Mouse (Mus musculus) heart, embryonic 16.5 days (tissue): Measurements from ENCODE around the gene Khsrp. TPM values are rescaled to one million over a fixed set of nuclear protein-coding genes. Genes with fewer than 3 reads are reported as not detected.
"Not testable (repeated sequence)": the region's sequence is repeated elsewhere in the genome, so short reads cannot be mapped to it uniquely, and the experiment has no call there.

Source experiments
- ATAC-seq: fragments of 200-750 bp; cut with Nextera tagmentation; replicated peaks from 2 replicates; pipeline ENCODE4 v1.8.0; 2017; ENCODE audit warnings: moderate number of reproducible peaks; ENCODE audit not compliant: insufficient read depth, low FRiP score; ENCODE audit errors: extremely low read depth
- H3K27ac ChIP-seq: fragments of 300-500 bp; sonication (generic); 2 replicates; pipeline ENCODE4 v1.5.1; 2014; ENCODE audit warnings: mild to moderate bottlenecking, low read length, control low read depth, moderate library complexity
- H3K27me3 ChIP-seq: fragments of 300-500 bp; sonication (generic); 2 replicates; pipeline ENCODE4 v1.6.1; 2014; ENCODE audit warnings: low read length, mixed read lengths; ENCODE audit not compliant: control insufficient read depth, insufficient read depth
- H3K36me3 ChIP-seq: fragments of 300-500 bp; sonication (generic); 2 replicates; pipeline ENCODE4 v1.6.1; 2014; ENCODE audit not compliant: control insufficient read depth, insufficient read depth
- H3K4me1 ChIP-seq: fragments of 300-500 bp; sonication (generic); 2 replicates; pipeline ENCODE4 v1.6.1; 2014; ENCODE audit warnings: low read length, mixed read lengths; ENCODE audit not compliant: control insufficient read depth, insufficient read depth
- H3K4me2 ChIP-seq: fragments of 300-500 bp; sonication (generic); 2 replicates; pipeline ENCODE4 v1.6.1; 2014; ENCODE audit warnings: low read depth, mild to moderate bottlenecking, control low read depth, low read length
- H3K4me3 ChIP-seq: fragments of 300-500 bp; sonication (generic); 2 replicates; pipeline ENCODE4 v1.5.1; 2014; ENCODE audit warnings: mild to moderate bottlenecking, control low read depth, low read length
- H3K9ac ChIP-seq: fragments of 300-500 bp; sonication (generic); 2 replicates; pipeline ENCODE4 v1.6.1; 2014; ENCODE audit warnings: low read length, control low read depth
- H3K9me3 ChIP-seq: fragments of 300-500 bp; sonication (generic); replicated peaks from 2 replicates; pipeline ENCODE4 v1.6.1; 2016; ENCODE audit warnings: low read length; ENCODE audit not compliant: control insufficient read depth
- WGBS: fragments of 180-500 bp; shearing (Covaris S2); extraction: QIAGEN DNeasy Blood & Tissue Kit; methylation state at CpG from one replicate; pipeline ENCODE4 v1.1.7; 2014; 5-methylcytosine and 5-hydroxymethylcytosine counted together
- polyA plus RNA-seq: library from polyadenylated mRNA; unstranded; fragments of >200 nt; fragmentation: Nextera tagmentation; extraction: Ambion mirVana; gene quantifications from 2 replicates; pipeline ENCODE4 v1.2.1, GENCODE M21; 2015

Gene Khsrp
- polyA plus RNA-seq, 1 experiment from 2014 or later, result 16.5 TPM

GRCm38 (mm10) chr17:57062011-57062521 lies 30.7 kb upstream of the Khsrp start:
- Histone ChIP-seq H3K9ac (0 out of 2 replicates have a peak overlapping the region, but pooled peaks have one; percentile 6), H3K27ac (no peak overlapping the region), H3K36me3 (no peaks in the 10 kb centered on the region), H3K4me3 (peak overlapping the region; percentile 44), H3K27me3 (peaks cover 31% of the 10 kb centered on the region), H3K9me3 (no peaks in the 10 kb centered on the region), H3K4me1 (peaks cover 17% of the 10 kb centered on the region), H3K4me2 (peak overlapping the region; percentile 57)
- 2% methylated on average over 39 of the region's 39 CpGs for WGBS
- ATAC-seq, result no peak

- peaks cover 17% of the 10 kb centered on the region for H3K4me1 ChIP-seq
- peak overlapping the region; percentile 63; the same call in 1 of the 2 replicates for H3K9ac ChIP-seq
- H3K4me2 ChIP-seq, result peak overlapping the region; percentile 79
- no peak overlapping the region for H3K27ac ChIP-seq
- H3K9me3 ChIP-seq, result no peaks in the 10 kb centered on the region
- H3K27me3 ChIP-seq, result peaks cover 24% of the 10 kb centered on the region
- no peak for ATAC-seq
- H3K4me3 ChIP-seq, result no peak overlapping the region
- WGBS, result 34% methylated on average over 10 of the region's 10 CpGs
- no peaks in the 10 kb centered on the region for H3K36me3 ChIP-seq
These were observed 29.7 kb upstream of the Khsrp start for GRCm38 (mm10) chr17:57061069-57061468.

- H3K4me2 ChIP-seq, result peak overlapping the region; percentile 79
- peak; percentile 88 for ATAC-seq
- H3K36me3 ChIP-seq, result no peaks in the 10 kb centered on the region
- H3K9ac ChIP-seq, result peak overlapping the region; percentile 93
- WGBS, result under 1% methylated on average over 44 of the region's 44 CpGs
- H3K4me3 ChIP-seq, result peak overlapping the region; percentile 89
- peaks cover 17% of the 10 kb centered on the region for H3K4me1 ChIP-seq
- no peaks in the 10 kb centered on the region for H3K9me3 ChIP-seq
- peak overlapping the region; percentile 87 for H3K27ac ChIP-seq
- H3K27me3 ChIP-seq, result peaks cover 22% of the 10 kb centered on the region
These were observed 29.0 kb upstream of the Khsrp start for GRCm38 (mm10) chr17:57060231-57060801.

GRCm38 (mm10) chr17:57059486-57059977 lies 28.2 kb upstream of the Khsrp start, which contains the start of gene Slc25a23:
Slc25a23 (minus strand) TSS chr17:57059863.
- under 1% methylated on average over 39 of the region's 45 CpGs for WGBS
- peak within 1 kb of the TSS; percentile 93 for H3K9ac ChIP-seq
- peak; percentile 79 for ATAC-seq

GRCm38 (mm10) chr17:57058891-57059485 lies 27.7 kb upstream of the Khsrp start, which contains the start of gene Crb3:
Crb3 (plus strand) TSS chr17:57059105.
- under 1% methylated on average over 18 of the region's 22 CpGs for WGBS
- Histone ChIP-seq H3K9ac (peak within 1 kb of the TSS; percentile 93), H3K27me3 (peaks cover 22% of the 10 kb centered on the region), H3K36me3 (0 out of 2 replicates have a peak, but pooled peaks cover 4% of the 10 kb centered on the region), H3K4me2 (peak within 1 kb of the TSS; percentile 79), H3K4me1 (peaks cover 17% of the 10 kb centered on the region), H3K27ac (peak within 1 kb of the TSS; percentile 87), H3K4me3 (peak within 1 kb of the TSS; percentile 89), H3K9me3 (no peaks in the 10 kb centered on the region)
- peak; percentile 8; the same call in 1 of the 2 replicates for ATAC-seq

More at GRCm38 (mm10) chr17:57059486-57059977, 28.2 kb upstream of the Khsrp start, which contains the start of gene Slc25a23:
- H3K4me2 ChIP-seq, result peak within 1 kb of the TSS; percentile 79
- 0 out of 2 replicates have a peak, but pooled peaks cover 4% of the 10 kb centered on the region for H3K36me3 ChIP-seq
- peaks cover 17% of the 10 kb centered on the region for H3K4me1 ChIP-seq
- no peaks in the 10 kb centered on the region for H3K9me3 ChIP-seq
- H3K27ac ChIP-seq, result peak within 1 kb of the TSS; percentile 87
- peaks cover 22% of the 10 kb centered on the region for H3K27me3 ChIP-seq
- H3K4me3 ChIP-seq, result peak within 1 kb of the TSS; percentile 89

GRCm38 (mm10) chr17:57056246-57056645 lies 24.9 kb upstream of the Khsrp start:
- peaks cover 4% of the 10 kb centered on the region for H3K27me3 ChIP-seq
- no peak for ATAC-seq
- H3K27ac ChIP-seq, result no peak overlapping the region
- no peak overlapping the region for H3K9ac ChIP-seq
- no peak overlapping the region for H3K4me3 ChIP-seq
- H3K4me1 ChIP-seq, result peaks cover 17% of the 10 kb centered on the region
- H3K9me3 ChIP-seq, result no peaks in the 10 kb centered on the region
- WGBS, result 84% methylated on average over 3 of the region's 3 CpGs
- peaks cover 20% of the 10 kb centered on the region for H3K36me3 ChIP-seq
- no peak overlapping the region for H3K4me2 ChIP-seq

GRCm38 (mm10) chr17:57051679-57052078 lies 20.4 kb upstream of the Khsrp start:
- H3K9ac ChIP-seq, H3K9me3 ChIP-seq, H3K4me2 ChIP-seq, H3K4me3 ChIP-seq, H3K4me1 ChIP-seq, H3K27me3 ChIP-seq, H3K27ac ChIP-seq, ATAC-seq: not testable (repeated sequence)
- WGBS, result 77% methylated on average over 4 of the region's 4 CpGs
- H3K36me3 ChIP-seq, result peaks cover 26% of the 10 kb centered on the region

GRCm38 (mm10) chr17:57048816-57049215 lies 17.5 kb upstream of the Khsrp start:
- no peaks in the 10 kb centered on the region for H3K9me3 ChIP-seq
- H3K27me3 ChIP-seq, result no peaks in the 10 kb centered on the region
- peaks cover 22% of the 10 kb centered on the region for H3K36me3 ChIP-seq
- WGBS, result 89% methylated on average over 3 of the region's 3 CpGs
- no peak overlapping the region for H3K27ac ChIP-seq
- H3K4me2 ChIP-seq, result no peak overlapping the region
- H3K9ac ChIP-seq, result no peak overlapping the region
- ATAC-seq, result no peak
- no peaks in the 10 kb centered on the region for H3K4me1 ChIP-seq
- H3K4me3 ChIP-seq, result no peak overlapping the region

- Histone ChIP-seq H3K9ac (no peak overlapping the region), H3K4me2 (no peak overlapping the region), H3K36me3 (peaks cover 12% of the 10 kb centered on the region), H3K27me3 (no peaks in the 10 kb centered on the region), H3K4me3 (no peak overlapping the region), H3K27ac (no peak overlapping the region), H3K4me1 (peaks cover 3% of the 10 kb centered on the region; the same call in 1 of the 2 replicates), H3K9me3 (no peaks in the 10 kb centered on the region)
- no peak for ATAC-seq
- 36% methylated on average over 5 of the region's 5 CpGs for WGBS
These were observed 16.1 kb upstream of the Khsrp start for GRCm38 (mm10) chr17:57047406-57047805.
